Mouse (Mus musculus): ENCODE measurements around the gene Ufl1. TPM values are rescaled to one million over a fixed set of nuclear protein-coding genes. Genes with fewer than 3 reads are reported as not detected.
A peak's percentile ranks its signal among the peaks of the same experiment; 100 is the strongest.
"Not testable (repeated sequence)": the region's sequence is repeated elsewhere in the genome, so short reads cannot be mapped to it uniquely, and the experiment has no call there.

Ufl1 gene
- 10 to 100 TPM; 38.8 to 43.7 TPM for total RNA-seq (2021)
- long read RNA-seq, experiment 1, full-length matches to known transcripts: 41 of 64 reads
- long read RNA-seq, experiment 1, partial matches to known transcripts: 2 of 64 reads
- long read RNA-seq, experiment 1, other reads (novel, unspliced or antisense): 21 of 64 reads
- long read RNA-seq, experiment 2, full-length matches to known transcripts: 36 of 66 reads
- long read RNA-seq, experiment 2, partial matches to known transcripts: 4 of 66 reads
- long read RNA-seq, experiment 2, other reads (novel, unspliced or antisense): 26 of 66 reads

DNA sequence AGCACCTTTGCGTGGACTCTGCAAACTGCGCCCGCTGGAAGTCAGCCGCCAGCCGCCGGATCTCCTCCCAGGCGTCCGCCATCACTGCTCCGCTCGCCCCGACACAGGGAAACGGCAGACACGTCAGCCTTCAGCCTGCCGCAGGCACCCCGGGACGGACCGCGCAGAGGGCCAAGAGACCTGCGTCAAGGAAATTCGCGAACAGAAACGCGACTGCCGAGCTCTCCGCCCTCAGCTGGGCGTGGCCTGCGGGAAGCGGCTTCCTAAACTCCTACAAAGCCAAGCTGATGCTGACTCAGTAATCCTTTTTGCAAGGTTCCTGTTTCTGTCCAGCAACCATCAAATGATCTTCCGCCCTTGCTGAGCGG is at the start of gene Ufl1:
TSS of gene Ufl1 (minus strand) at position 151 of the 368 bp plus-strand sequence.
- peak; percentile 94 to 98 for DNase-seq (ENCODE audit: low spot score in 2 of 2)

DNA sequence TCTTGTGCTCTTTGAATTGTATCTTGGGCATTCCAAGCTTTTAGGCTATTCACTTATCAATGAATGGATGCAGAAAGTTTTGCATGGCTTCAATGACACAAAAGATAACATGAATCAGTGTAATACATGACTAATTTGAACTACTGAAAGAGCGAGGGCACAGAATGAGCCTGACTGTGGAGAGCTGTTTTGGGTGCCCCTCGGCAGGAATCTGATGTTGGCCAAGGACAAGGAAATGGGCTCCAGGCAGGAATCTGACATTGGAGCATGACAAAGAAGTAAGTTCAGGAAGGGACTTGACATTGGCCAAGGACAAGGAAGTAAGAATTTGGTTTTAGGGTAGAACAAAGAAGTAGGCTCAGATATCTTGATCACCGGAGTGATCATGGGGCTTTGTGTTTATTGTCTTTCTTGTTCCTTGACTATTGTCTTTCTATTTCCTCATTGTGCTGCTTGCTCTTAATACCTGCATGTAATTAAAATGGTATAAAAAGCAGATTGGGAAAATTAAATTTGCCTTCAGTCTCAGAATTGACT is 44.1 kb upstream of the Ufl1 start:
- no peak for DNase-seq (ENCODE audit: low spot score in 2 of 2)

DNA sequence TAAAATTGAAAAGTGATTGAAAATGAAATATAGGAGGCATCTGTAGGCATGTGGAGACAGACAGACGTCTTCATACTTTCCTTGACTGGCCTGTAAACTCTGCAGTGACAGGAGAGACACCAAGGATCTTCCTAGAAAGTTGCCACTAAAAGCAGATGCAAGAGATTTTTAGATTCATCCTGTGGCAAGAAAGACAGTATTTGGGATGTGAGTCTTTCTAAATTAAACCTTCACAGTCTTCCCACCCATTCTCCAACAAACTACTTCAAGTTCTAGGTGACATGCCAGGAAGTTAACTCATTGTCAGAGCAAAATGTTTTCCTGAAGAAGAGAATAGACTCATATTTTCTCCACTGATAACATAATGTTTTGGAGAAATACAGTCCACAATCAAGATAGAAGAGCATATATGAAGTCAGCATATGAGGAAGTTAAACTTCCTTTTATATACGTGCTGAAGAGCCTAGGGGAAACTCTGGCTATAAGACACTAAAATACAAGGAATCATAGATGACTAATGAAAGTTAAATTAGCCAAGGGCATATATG is 41.1 kb upstream of the Ufl1 start:
- no peak for DNase-seq (ENCODE audit: low spot score in 2 of 2)

DNA sequence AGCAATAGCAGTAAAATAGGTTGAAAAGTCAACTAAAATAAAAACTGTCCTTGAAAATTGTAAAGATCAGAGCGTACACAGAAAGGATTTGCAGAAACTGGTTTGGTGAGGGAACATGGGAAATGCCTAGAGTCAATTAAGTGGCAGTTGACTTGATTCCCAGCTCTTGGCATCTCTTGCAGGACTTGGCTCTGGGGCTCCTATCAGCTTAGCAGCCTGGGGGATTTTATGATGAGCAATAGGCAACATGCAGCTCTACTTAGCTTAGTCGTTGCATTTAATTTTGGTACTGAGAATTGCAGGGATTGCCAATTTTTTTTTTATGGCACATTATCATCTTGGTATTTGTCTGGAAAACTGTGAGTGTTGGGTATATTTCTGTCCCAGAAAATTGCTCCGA is 32.1 kb upstream of the Ufl1 start:
- no peak for DNase-seq (ENCODE audit: low spot score in 2 of 2)

DNA sequence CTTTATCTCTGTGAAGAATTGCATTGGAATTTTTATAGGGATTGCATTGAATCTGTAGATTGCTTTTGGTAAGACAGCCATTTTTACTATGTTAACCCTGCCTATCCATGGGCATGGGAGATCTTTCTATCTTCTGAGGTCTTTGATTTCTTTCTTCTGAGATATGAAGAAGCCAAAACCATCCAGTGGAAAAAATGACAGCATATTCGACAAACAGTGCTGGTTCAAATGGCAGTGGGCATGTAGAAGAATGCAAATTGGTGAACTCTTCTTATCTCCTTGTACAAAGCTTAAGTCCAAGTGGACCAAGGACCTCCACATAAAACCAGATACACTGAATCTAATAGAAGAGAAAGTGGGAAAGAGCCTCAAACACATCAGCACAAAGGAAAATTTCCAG is 3.4 kb upstream of the Ufl1 start:
- DNase-seq (ENCODE audit: low spot score in 2 of 2): not testable (repeated sequence)

DNA sequence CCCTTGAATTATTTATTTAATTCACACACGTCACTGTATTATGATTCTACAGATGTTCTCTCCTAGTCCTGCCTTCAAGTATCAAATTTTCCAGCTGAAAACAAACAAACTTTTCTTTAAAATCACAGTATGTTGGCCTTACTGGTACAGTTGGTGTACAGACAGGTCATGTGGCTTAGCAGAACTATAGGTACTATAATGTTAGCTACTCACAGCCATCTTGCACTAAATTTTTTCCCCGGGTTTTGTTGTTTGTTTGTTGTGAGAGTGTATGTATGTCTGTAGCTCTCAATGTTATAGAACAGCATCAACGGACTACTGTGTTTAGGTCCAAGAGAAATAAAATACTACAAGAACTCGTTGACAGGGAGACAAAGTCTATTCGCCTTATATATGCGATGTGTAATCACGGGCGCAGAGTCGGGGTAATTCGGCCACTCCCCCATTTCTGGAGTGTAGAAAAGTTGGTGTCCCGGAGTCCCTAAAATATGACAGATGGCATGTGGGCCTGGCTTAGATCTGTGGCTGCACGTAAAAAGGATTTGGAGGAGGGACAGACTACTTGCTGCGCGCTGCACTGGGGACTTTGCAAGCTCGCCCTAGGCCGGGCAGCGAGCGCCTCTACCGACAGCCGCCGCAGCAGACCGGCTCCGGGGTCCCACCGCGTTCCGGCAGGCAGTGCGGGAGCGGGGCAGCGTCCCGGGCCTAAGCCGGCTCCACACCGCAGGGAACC is 517 bp downstream of the Ufl1 start:
- no peak for DNase-seq (ENCODE audit: low spot score in 2 of 2)

DNA sequence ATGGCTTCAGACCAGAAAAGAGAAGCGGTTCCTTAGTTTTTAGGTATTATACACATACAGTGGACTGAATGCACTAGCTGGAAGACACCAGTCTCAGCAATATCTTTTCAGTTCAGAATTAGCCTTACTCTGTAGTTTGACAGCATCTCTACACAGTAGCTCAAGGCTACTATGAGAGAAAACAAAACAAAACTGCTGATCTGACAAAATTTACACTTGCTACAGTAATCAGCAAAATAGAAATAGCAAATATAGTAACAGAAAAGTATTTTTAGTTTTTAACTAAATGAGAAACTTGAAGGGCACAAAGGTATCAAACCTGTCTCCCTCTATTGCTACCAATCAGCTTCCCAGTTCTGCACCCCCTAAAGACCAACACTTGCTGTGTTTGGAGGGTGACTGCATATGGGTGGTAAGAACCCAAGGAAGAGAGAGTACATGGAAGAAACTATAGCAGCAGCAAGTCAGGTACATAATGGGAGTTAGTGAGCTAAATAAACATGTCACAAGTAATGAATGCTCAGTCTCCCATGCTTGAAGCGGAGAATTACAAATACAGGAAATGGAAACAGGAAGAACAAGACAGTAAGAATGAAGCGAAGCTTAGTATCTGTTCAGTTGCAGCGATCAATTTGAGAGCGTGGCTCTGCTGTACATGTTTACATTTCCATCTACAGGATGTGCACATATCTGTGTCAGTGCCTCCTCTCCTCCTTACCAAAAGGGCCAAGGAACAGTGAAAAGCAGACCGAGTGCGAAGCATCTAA is 8.6 kb downstream of the Ufl1 start:
- DNase-seq (ENCODE audit: low spot score in 2 of 2): no peak

DNA sequence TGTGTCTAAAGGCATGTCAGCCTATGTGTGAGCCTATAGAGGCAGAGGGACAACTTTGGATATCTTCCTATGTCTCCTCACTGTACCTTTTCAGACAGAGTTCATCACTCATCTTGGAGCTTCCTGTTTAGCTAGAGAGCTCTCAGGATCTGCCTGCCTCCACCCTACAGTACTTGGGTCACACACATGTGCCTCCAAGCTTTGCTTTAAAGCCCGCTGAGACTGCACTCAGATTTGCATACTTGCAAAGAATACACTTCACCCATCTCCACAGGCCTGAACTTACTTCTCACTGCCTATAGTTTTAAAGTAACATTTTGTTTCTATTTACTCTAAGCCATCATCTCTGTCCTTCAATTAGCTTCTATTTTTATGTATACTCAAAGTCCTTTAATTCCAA is 9.7 kb downstream of the Ufl1 start:
- no peak for DNase-seq (ENCODE audit: low spot score in 2 of 2)

DNA sequence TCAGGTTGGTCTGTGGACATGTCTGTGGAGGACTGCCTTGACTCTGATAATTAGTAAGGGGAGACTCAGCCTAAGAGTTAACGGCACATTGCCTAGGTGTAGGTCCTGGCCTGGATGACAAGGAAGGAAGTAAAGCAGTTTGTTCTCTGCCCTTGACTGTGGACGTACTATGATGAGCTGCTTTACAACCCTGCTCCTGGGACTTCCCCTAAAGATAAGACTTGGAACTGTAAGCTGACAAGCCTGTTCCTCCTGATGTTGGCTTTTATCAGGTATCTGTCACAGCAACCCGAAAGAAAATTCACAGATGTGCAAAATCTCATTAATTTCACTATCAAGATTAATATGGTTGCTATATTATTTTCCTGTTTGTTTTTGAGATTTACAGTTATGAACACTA is 14.5 kb downstream of the Ufl1 start:
- no peak for DNase-seq (ENCODE audit: low spot score in 2 of 2)

DNA sequence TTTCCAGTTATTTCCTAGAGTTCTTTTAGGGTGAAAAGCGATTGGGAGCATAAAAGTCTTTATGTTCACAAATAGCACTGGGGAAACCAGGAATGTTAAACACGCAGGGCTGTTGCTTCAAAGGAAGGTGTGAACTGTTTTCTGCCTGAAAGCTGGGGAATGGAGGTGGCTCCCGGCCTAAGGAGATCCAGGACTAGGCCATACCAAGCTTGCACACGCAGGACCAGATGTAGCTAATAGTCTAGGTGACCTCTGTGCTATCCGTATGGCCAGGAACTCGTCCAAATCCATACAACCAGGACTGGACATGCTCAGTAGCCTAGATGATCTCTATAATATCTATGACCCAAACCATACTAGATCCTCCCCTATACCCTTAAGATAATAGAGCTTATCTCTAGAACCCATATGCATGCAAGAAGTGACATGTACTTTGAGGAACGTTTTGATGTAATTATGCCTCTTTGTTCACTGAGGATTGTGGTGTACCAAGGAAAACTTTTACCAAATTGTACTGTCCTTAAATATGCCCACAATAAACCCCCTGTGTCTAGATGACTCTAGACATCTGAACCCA is 23.7 kb downstream of the Ufl1 start:
- no peak for DNase-seq (ENCODE audit: low spot score in 2 of 2)

DNA sequence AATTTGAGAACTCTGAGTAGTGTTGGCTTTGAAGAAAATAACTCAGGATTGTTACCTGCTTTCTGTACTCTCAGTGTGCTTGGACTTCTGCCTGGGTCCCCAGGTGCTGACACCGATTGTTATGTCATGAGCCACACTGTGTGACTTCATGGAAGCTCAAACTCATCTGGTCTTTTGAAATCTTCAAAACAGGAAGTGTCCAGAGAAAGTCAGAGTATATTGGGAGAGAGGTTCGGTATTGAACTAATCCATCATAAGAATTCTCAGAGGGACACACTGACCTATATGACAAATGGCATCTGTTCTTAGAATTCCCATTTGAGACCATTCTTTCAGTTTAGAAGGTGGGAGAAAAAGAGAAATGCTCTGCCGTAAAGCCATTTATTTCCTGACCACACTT is 38.8 kb downstream of the Ufl1 start, which contains the start of gene Fhl5:
TSS of gene Fhl5 (minus strand) at position 101 of the 400 bp plus-strand sequence.
- no peak for DNase-seq (ENCODE audit: low spot score in 2 of 2)

DNA sequence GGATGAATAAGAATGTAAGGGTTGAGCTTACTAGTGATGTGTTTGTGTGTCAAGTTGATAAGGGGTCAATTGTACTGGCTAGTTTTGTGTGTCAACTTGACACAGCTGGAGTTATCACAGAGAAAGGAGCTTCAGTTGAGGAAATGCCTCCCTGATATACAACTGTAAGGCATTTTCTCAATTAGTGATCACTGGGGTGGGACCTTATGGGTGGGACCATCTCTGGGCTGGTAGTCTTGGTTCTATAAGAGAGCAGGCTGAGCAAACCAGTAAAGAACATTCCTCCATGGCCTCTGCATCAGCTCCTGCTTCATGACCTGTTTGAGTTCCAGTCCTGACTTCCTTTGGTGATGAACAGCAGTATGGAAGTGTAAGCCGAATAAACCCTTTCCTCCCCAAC is 46.0 kb downstream of the Ufl1 start:
- DNase-seq (ENCODE audit: low spot score in 2 of 2): not testable (repeated sequence)

DNA sequence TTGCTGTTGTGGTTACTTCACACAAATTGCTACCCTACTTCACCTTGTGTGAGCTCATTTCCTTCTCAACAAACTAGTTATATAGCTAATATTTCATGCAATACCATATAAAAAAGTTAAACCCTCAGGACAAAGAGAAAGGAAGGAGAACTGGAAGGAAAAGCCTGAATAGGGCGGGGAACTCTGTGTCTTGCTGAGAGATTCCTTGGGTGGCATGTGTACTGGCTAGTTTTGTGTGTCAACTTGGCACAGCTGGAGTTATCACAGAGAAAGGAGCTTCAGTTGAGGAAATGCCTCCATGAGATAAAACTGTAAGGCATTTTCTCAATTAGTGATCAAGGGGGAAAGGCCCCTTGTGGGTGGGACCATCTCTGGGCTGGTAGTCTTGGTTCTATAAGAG is 47.9 kb downstream of the Ufl1 start:
- not testable (repeated sequence) for DNase-seq (ENCODE audit: low spot score in 2 of 2)

DNA sequence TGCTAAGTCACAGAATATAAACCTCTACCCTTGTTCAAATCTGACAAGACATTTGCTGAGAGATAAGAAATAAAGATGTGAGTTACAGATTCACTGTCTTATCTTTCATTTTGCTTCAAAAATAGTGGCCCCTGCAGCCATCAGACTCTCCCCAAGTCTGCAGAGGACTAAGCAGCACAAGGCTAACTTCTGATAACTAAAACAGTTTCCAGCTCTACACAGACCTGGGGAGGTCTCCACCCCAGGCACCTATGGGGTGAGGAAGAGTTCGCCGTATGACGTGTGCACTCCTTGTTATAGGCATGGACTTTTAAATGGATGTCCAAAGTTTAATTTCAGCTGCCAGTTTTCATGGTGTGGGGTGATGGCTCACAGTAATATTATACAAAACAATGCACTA is 49.1 kb downstream of the Ufl1 start:
- DNase-seq (ENCODE audit: low spot score in 2 of 2): no peak

DNA sequence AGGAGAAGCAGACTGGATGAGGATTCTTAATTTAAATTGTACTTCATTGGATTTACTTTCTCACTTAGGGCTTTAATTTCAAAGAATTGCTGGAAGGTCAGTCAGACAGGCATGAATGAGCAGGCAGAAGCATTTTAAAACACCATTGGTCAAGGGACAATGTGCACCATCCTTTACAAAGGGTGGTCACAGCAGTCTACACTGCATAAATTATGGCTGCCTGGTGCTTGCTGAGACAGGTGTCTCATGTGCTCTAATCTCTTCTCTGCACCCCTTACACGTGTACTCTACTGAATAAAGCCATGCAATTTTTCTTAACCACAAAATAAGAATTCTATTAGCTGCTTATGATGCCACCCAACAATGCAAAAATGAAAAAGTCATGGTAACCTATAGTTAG is 54.1 kb downstream of the Ufl1 start:
- DNase-seq (ENCODE audit: low spot score in 2 of 2): no peak

DNA sequence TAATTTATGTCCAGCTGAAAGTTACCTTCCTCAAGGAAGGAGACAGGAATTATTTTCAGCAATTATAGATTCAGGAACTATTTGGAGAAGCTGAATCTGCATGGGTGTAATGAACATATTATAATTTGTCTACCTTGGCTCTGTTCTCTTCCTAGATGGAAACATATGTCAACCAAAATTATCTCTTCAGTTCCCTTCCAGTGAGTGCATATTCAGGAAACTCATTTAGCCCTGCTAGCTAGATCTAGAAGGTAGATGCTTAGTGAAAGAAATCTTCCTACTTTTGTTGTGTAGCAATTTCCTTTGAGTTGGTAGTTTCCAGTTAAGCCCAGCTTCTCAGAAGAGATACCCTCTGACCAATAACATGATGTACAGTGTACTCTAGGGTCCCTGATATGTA is 59.7 kb downstream of the Ufl1 start:
- DNase-seq (ENCODE audit: low spot score in 2 of 2): no peak

DNA sequence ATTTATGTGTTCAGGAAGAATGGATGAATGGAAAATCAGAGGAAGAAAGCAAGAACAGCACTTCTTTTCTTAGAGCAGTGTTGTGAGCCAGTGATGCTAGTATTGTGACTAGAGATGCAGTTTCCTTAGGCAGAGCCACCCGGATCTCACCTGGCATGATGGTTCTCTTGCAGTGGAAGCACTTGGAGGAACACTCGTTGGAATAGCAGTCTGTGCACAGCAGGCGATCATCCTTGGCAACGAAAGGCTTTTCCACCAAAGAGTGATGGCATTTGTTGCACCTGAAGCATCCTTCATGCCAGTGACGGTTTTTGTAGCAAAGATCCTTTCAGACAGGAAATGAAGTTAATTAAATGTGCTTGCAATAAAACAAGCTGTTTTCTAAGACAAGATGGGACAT is 68.2 kb downstream of the Ufl1 start:
- no peak for DNase-seq (ENCODE audit: low spot score in 2 of 2)

DNA sequence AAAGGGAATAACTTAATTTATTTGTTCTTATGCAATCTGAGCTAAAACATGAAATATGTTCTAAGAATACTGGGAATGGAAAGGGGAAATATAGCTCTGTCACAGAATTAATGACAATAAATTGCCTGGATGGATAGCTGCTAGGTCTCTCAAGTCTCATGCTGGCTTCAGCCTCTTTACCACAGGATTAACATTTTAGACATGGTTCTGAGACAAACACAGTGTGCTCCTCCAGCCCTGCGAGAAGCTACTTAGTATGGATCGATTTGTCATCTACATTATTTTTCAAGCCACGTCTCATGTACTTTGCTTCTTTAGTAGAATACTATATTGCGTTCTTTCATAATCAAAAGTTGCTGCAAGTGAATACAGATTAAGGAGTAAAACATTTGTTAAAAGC is 75.5 kb downstream of the Ufl1 start:
- DNase-seq (ENCODE audit: low spot score in 2 of 2): no peak
